Mouse (Mus musculus) intestine, embryonic 15.5 days (tissue): ENCODE measurements around the gene Catsper1. TPM values are rescaled to one million over a fixed set of nuclear protein-coding genes. Genes with fewer than 3 reads are reported as not detected.
A peak's percentile ranks its signal among the peaks of the same experiment; 100 is the strongest.

Source experiments
- ATAC-seq: fragments of 200-750 bp; cut with Nextera tagmentation; 2 replicates; pipeline ENCODE4 v1.8.0; 2017; ENCODE audit warnings: moderate TSS enrichment, moderate library complexity
- H3K27ac ChIP-seq: fragments of 300-500 bp; sonication (generic); 2 replicates; pipeline ENCODE4 v1.5.1; 2015; ENCODE audit warnings: mild to moderate bottlenecking, inconsistent platforms
- H3K27me3 ChIP-seq: fragments of 300-500 bp; sonication (generic); replicated peaks from 2 replicates; pipeline ENCODE4 v1.6.1; 2015; ENCODE audit warnings: inconsistent platforms
- H3K36me3 ChIP-seq: fragments of 300-500 bp; sonication (generic); 2 replicates; pipeline ENCODE4 v1.6.1; 2015; ENCODE audit warnings: inconsistent platforms
- H3K4me1 ChIP-seq: fragments of 300-500 bp; sonication (generic); replicated peaks from 2 replicates; pipeline ENCODE4 v1.6.1; 2015; ENCODE audit warnings: inconsistent platforms
- H3K4me2 ChIP-seq: fragments of 300-500 bp; sonication (generic); replicated peaks from 2 replicates; pipeline ENCODE4 v1.6.1; 2015; ENCODE audit warnings: mild to moderate bottlenecking, inconsistent platforms
- H3K4me3 ChIP-seq: fragments of 300-500 bp; sonication (generic); replicated peaks from 2 replicates; pipeline ENCODE4 v1.5.1; 2015; ENCODE audit warnings: inconsistent platforms
- H3K9ac ChIP-seq: fragments of 300-500 bp; sonication (generic); 2 replicates; pipeline ENCODE4 v1.6.1; 2015; ENCODE audit warnings: inconsistent platforms
- H3K9me3 ChIP-seq: fragments of 300-500 bp; sonication (generic); 2 replicates; pipeline ENCODE4 v1.6.1; 2016; ENCODE audit warnings: inconsistent platforms
- WGBS: fragments of 180-500 bp; shearing (Covaris S2); methylation state at CpG from one replicate; pipeline ENCODE4 v1.1.7; 2015; 5-methylcytosine and 5-hydroxymethylcytosine counted together
- polyA plus RNA-seq: library from polyadenylated mRNA; unstranded; fragments of >200 nt; fragmentation: Nextera tagmentation; extraction: Ambion mirVana; gene quantifications from 2 replicates; pipeline ENCODE4 v1.2.1, GENCODE M21; 2015

Catsper1 gene
- polyA plus RNA-seq, 1 experiment from 2014 or later = not detected

- peak overlapping the region; percentile 84 for H3K4me2 ChIP-seq
- H3K4me3 ChIP-seq = peak overlapping the region; percentile 97
- H3K27ac ChIP-seq = peak overlapping the region; percentile 83
- peaks cover 25% of the 10 kb centered on the region for H3K36me3 ChIP-seq
- no peaks in the 10 kb centered on the region for H3K27me3 ChIP-seq
- peak overlapping the region; percentile 91 for H3K9ac ChIP-seq
- peak; percentile 58 for ATAC-seq
- H3K9me3 ChIP-seq = no peaks in the 10 kb centered on the region
- peaks cover 24% of the 10 kb centered on the region for H3K4me1 ChIP-seq
- under 1% methylated on average over 43 of the region's 43 CpGs for WGBS
Measured at GRCm38 (mm10) chr19:5388011-5388441, 52.5 kb downstream of the Catsper1 start.

GRCm38 (mm10) chr19:5388588-5389242, 53.2 kb downstream of the Catsper1 start, which contains the start of gene Sart1:
Gene Sart1 (minus strand): TSS chr19:5388703.
- H3K9me3 ChIP-seq = no peaks in the 10 kb centered on the region

GRCm38 (mm10) chr19:5389647-5390046, 54.1 kb downstream of the Catsper1 start:
- H3K27me3 ChIP-seq = no peaks in the 10 kb centered on the region
- H3K9me3 ChIP-seq = no peaks in the 10 kb centered on the region
- H3K27ac ChIP-seq = peak overlapping the region; percentile 82
- WGBS = 20% methylated on average over 12 of the region's 12 CpGs
- peaks cover 9% of the 10 kb centered on the region; the same call in 1 of the 2 replicates for H3K36me3 ChIP-seq
- peak; percentile 60 for ATAC-seq
- H3K4me2 ChIP-seq = peak overlapping the region; percentile 84
- peak overlapping the region; percentile 97 for H3K4me3 ChIP-seq
- peaks cover 24% of the 10 kb centered on the region for H3K4me1 ChIP-seq
- H3K9ac ChIP-seq = peak overlapping the region; percentile 91

More at GRCm38 (mm10) chr19:5388588-5389242, 53.2 kb downstream of the Catsper1 start, which contains the start of gene Sart1:
- H3K4me1 ChIP-seq = peaks cover 24% of the 10 kb centered on the region
- WGBS = 2% methylated on average over 43 of the region's 43 CpGs
- H3K27ac ChIP-seq = peak within 1 kb of the TSS; percentile 88
- peak within 1 kb of the TSS; percentile 97 for H3K4me3 ChIP-seq
- ATAC-seq = peak; percentile 96
- H3K9ac ChIP-seq = peak within 1 kb of the TSS; percentile 91
- H3K27me3 ChIP-seq = no peaks in the 10 kb centered on the region
- H3K4me2 ChIP-seq = peak within 1 kb of the TSS; percentile 84
- peaks cover 18% of the 10 kb centered on the region for H3K36me3 ChIP-seq

GRCm38 (mm10) chr19:5390416-5390815, 54.9 kb downstream of the Catsper1 start:
- WGBS = 57% methylated on average over 8 of the region's 8 CpGs
- peak overlapping the region; percentile 97; the same call in 1 of the 2 replicates for H3K4me3 ChIP-seq
- H3K27me3 ChIP-seq = no peaks in the 10 kb centered on the region
- H3K27ac ChIP-seq = peak overlapping the region; percentile 82
- H3K9ac ChIP-seq = peak overlapping the region; percentile 91; the same call in 1 of the 2 replicates
- H3K4me1 ChIP-seq = peaks cover 24% of the 10 kb centered on the region
- H3K9me3 ChIP-seq = no peaks in the 10 kb centered on the region
- H3K4me2 ChIP-seq = peak overlapping the region; percentile 84
- ATAC-seq = no peak
- peaks cover 3% of the 10 kb centered on the region; the same call in 1 of the 2 replicates for H3K36me3 ChIP-seq

- WGBS = 46% methylated on average over 4 of the region's 4 CpGs
- Histone ChIP-seq H3K4me3 (no peak overlapping the region), H3K27ac (0 out of 2 replicates have a peak overlapping the region, but pooled peaks have one; percentile 38), H3K9me3 (no peaks in the 10 kb centered on the region), H3K4me1 (peaks cover 8% of the 10 kb centered on the region), H3K4me2 (no peak overlapping the region), H3K27me3 (no peaks in the 10 kb centered on the region), H3K9ac (no peak overlapping the region), H3K36me3 (no peaks in the 10 kb centered on the region)
- no peak for ATAC-seq
Measured at GRCm38 (mm10) chr19:5392892-5393291, 57.4 kb downstream of the Catsper1 start.

Other genes starting within 250 kb of the Catsper1 start
- gene Yif1a, start 247.2 kb upstream of the Catsper1 start, polyA plus RNA-seq = 109 and 126 TPM in 2 replicates
- gene Cnih2, start 237.2 kb upstream of the Catsper1 start, polyA plus RNA-seq = 12.7 and 13.4 TPM in 2 replicates
- 216 and 223 TPM in 2 replicates for gene Rab1b, start 228.7 kb upstream of the Catsper1 start, polyA plus RNA-seq
- 12.1 and 16.6 TPM in 2 replicates for gene Klc2, start 217.2 kb upstream of the Catsper1 start, polyA plus RNA-seq
- gene Pacs1, start 62.6 kb upstream of the Catsper1 start, polyA plus RNA-seq = 15.6 and 15.8 TPM in 2 replicates
- 282 and 289 TPM in 2 replicates for gene Sf3b2, start 40.3 kb upstream of the Catsper1 start, polyA plus RNA-seq
- gene Gal3st3, start 37.4 kb upstream of the Catsper1 start, polyA plus RNA-seq = 2.1 and 2.4 TPM in 2 replicates
- 15.9 and 19.8 TPM in 2 replicates for gene Cst6, start 13.8 kb downstream of the Catsper1 start, polyA plus RNA-seq
- gene Eif1ad, start 31.0 kb downstream of the Catsper1 start, polyA plus RNA-seq = 53.9 and 58.2 TPM in 2 replicates
- 474 and 479 TPM in 2 replicates for gene Banf1, start 31.4 kb downstream of the Catsper1 start, polyA plus RNA-seq
- 61.2 and 66.4 TPM in 2 replicates for gene Sart1, start 53.0 kb downstream of the Catsper1 start, polyA plus RNA-seq
- gene Tsga10ip, start 66.8 kb downstream of the Catsper1 start, polyA plus RNA-seq = 4.3 and 10.8 TPM in 2 replicates
- 198 and 200 TPM in 2 replicates for gene Drap1, start 89.2 kb downstream of the Catsper1 start, polyA plus RNA-seq
- 42.6 and 45.8 TPM in 2 replicates for gene AI837181, start 89.4 kb downstream of the Catsper1 start, polyA plus RNA-seq
- gene Fosl1, start 111.8 kb downstream of the Catsper1 start, polyA plus RNA-seq = not detected in 2 replicates
- 8.2 and 8.7 TPM in 2 replicates for gene Ccdc85b, start 122.2 kb downstream of the Catsper1 start, polyA plus RNA-seq
- 95.1 and 99.4 TPM in 2 replicates for gene Fibp, start 124.9 kb downstream of the Catsper1 start, polyA plus RNA-seq
- 2.1 and 2.9 TPM in 2 replicates for gene Ctsw, start 132.8 kb downstream of the Catsper1 start, polyA plus RNA-seq
- gene Efemp2, start 138.2 kb downstream of the Catsper1 start, polyA plus RNA-seq = 118 TPM in 2 replicates
- 29.5 and 29.8 TPM in 2 replicates for gene Mus81, start 152.7 kb downstream of the Catsper1 start, polyA plus RNA-seq
- gene Cfl1, start 154.7 kb downstream of the Catsper1 start, polyA plus RNA-seq = 2,332 and 2,514 TPM in 2 replicates
- not detected in 2 replicates for gene 1700020D05Rik, start 168.0 kb downstream of the Catsper1 start, polyA plus RNA-seq
- 7.2 and 8.0 TPM in 2 replicates for gene Snx32, start 174.8 kb downstream of the Catsper1 start, polyA plus RNA-seq
- 19.3 TPM in 2 replicates for gene Ovol1, start 224.9 kb downstream of the Catsper1 start, polyA plus RNA-seq
- 7.9 and 9.9 TPM in 2 replicates for gene Ap5b1, start 232.3 kb downstream of the Catsper1 start, polyA plus RNA-seq